Mouse (Mus musculus) MEL (cell line): ENCODE results near the gene Krtcap2. TPM values are rescaled to one million over a fixed set of nuclear protein-coding genes. Genes with fewer than 3 reads are reported as not detected.

ENCODE experiments used
- DNase-seq: peaks from one replicate; pipeline ENCODE4 v3.0.0; 2011; ENCODE audit warnings: low read depth, low spot score
- H3K27ac ChIP-seq: 2 replicates; pipeline ENCODE4 v1.5.1; 2012; ENCODE audit warnings: low read depth, mild to moderate bottlenecking, control low read depth, low read length, moderate library complexity; ENCODE audit not compliant: control insufficient read depth
- H3K27me3 ChIP-seq, 2 experiments: fragments of 150-350 bp in 1 of 2; sonication (generic) in 1 of 2; 2 replicates each; pipeline ENCODE4 v1.6.1; 2012; ENCODE audit warnings: low read length in 2 of 2, mild to moderate bottlenecking in 2 of 2, improper control_type of control experiment in 1 of 2, moderate library complexity in 1 of 2; ENCODE audit not compliant: insufficient read depth in 2 of 2, control insufficient read depth in 1 of 2
- H3K36me3 ChIP-seq, 2 experiments: 2 replicates each; pipeline ENCODE4 v1.6.1; 2012 to 2014; ENCODE audit warnings: low read length in 2 of 2, improper control_type of control experiment in 1 of 2, inconsistent platforms in 1 of 2, mild to moderate bottlenecking in 1 of 2; ENCODE audit not compliant: insufficient read depth in 2 of 2, control insufficient read depth in 1 of 2
- H3K4me1 ChIP-seq, 2 experiments: fragments of 150-350 bp in 1 of 2; sonication (generic) in 1 of 2; 2 replicates each; pipeline ENCODE4 v1.6.1; 2012; ENCODE audit warnings: low read length in 2 of 2, improper control_type of control experiment in 1 of 2, mild to moderate bottlenecking in 1 of 2; ENCODE audit not compliant: insufficient read depth in 2 of 2, control insufficient read depth in 1 of 2
- H3K4me3 ChIP-seq, 2 experiments: fragments of 150-350 bp in 1 of 2; sonication (generic) in 1 of 2; 2 replicates each; pipeline ENCODE4 v1.5.1; 2012; ENCODE audit warnings: low read depth in 2 of 2, low read length in 2 of 2, mild to moderate bottlenecking in 2 of 2, moderate library complexity in 2 of 2, control low read depth in 1 of 2, improper control_type of control experiment in 1 of 2; ENCODE audit not compliant: control insufficient read depth in 1 of 2, insufficient read depth in 1 of 2
- H3K79me2 ChIP-seq: 2 replicates; pipeline ENCODE4 v1.6.1; 2012; ENCODE audit warnings: mild to moderate bottlenecking, low read length, moderate library complexity; ENCODE audit not compliant: control insufficient read depth, poor library complexity, insufficient read depth
- H3K9ac ChIP-seq: 2 replicates; pipeline ENCODE4 v1.6.1; 2012; ENCODE audit warnings: low read depth, mild to moderate bottlenecking, control low read depth, low read length, moderate library complexity; ENCODE audit not compliant: control insufficient read depth, poor library complexity, severe bottlenecking
- H3K9me3 ChIP-seq: fragments of 150-350 bp; sonication (generic); replicated peaks from 2 replicates; pipeline ENCODE4 v1.6.1; 2012; ENCODE audit warnings: mild to moderate bottlenecking, low read length, improper control_type of control experiment, moderate library complexity; ENCODE audit not compliant: insufficient read depth
- BHLHE40 ChIP-seq: IDR thresholded peaks from 2 replicates; pipeline ENCODE4 v1.6.1; 2012; ENCODE audit warnings: low read depth, mild to moderate bottlenecking, inconsistent platforms, low read length, improper control_type of control experiment, borderline replicate concordance
- CTCF ChIP-seq, 3 experiments: IDR thresholded peaks in 2 of 3; conservative IDR thresholded peaks in 1 of 3; 2 replicates each; pipeline ENCODE4 v1.5.1; 2011 to 2012; ENCODE audit warnings: low read length in 3 of 3, low read depth in 2 of 3, mild to moderate bottlenecking in 2 of 3, improper control_type of control experiment in 1 of 3, inconsistent platforms in 1 of 3, mixed read lengths in 1 of 3, moderate library complexity in 1 of 3; ENCODE audit not compliant: control insufficient read depth in 1 of 3, insufficient read depth in 1 of 3, poor library complexity in 1 of 3, severe bottlenecking in 1 of 3
- E2F4 ChIP-seq: IDR thresholded peaks from 2 replicates; pipeline ENCODE4 v1.6.1; 2011; ENCODE audit warnings: low read depth, low read length, improper control_type of control experiment, borderline replicate concordance
- EP300 ChIP-seq, 2 experiments: IDR thresholded peaks; 2 replicates each; pipeline ENCODE4 v1.6.1; 2011; ENCODE audit warnings: improper control_type of control experiment in 2 of 2, low read length in 2 of 2, low read depth in 1 of 2, mild to moderate bottlenecking in 1 of 2
- GABPA ChIP-seq: IDR thresholded peaks from 2 replicates; pipeline ENCODE4 v1.6.1; 2012; ENCODE audit warnings: low read depth, mild to moderate bottlenecking, inconsistent platforms, low read length, improper control_type of control experiment, moderate library complexity
- GATA1 ChIP-seq: IDR thresholded peaks from 2 replicates; pipeline ENCODE4 v1.6.1; 2011; ENCODE audit warnings: low read depth, low read length, improper control_type of control experiment
- HCFC1 ChIP-seq: IDR thresholded peaks from 2 replicates; pipeline ENCODE4 v1.6.1; 2012; ENCODE audit warnings: low read depth, mild to moderate bottlenecking, inconsistent platforms, low read length, improper control_type of control experiment, moderate library complexity
- KAT2A ChIP-seq: conservative IDR thresholded peaks from 2 replicates; pipeline ENCODE4 v1.6.1; 2012; ENCODE audit warnings: low read depth, low read length, improper control_type of control experiment, inconsistent platforms
- MEF2A ChIP-seq: IDR thresholded peaks from 2 replicates; pipeline ENCODE4 v1.6.1; 2014; ENCODE audit warnings: low read depth, mild to moderate bottlenecking, inconsistent platforms, low read length, improper control_type of control experiment; ENCODE audit not compliant: poor library complexity, insufficient replicate concordance, severe bottlenecking; ENCODE audit errors: extremely low read depth
- MYB ChIP-seq: IDR thresholded peaks from 2 replicates; pipeline ENCODE4 v1.6.1; 2011; ENCODE audit warnings: mild to moderate bottlenecking, low read depth, low read length, improper control_type of control experiment
- MYC ChIP-seq: IDR thresholded peaks from 2 replicates; pipeline ENCODE4 v1.6.1; 2011; ENCODE audit warnings: low read depth, mild to moderate bottlenecking, low read length, improper control_type of control experiment, moderate library complexity
- NELFE ChIP-seq: IDR thresholded peaks from 2 replicates; pipeline ENCODE4 v1.6.1; 2011; ENCODE audit warnings: low read depth, low read length, improper control_type of control experiment
- POLR2AphosphoS2 ChIP-seq: IDR thresholded peaks from 2 replicates; pipeline ENCODE4 v1.6.1; 2011; ENCODE audit warnings: low read length, improper control_type of control experiment
- POLR2AphosphoS5 ChIP-seq: IDR thresholded peaks from 2 replicates; pipeline ENCODE4 v1.6.1; 2012; ENCODE audit warnings: low read depth, borderline replicate concordance, mild to moderate bottlenecking, inconsistent platforms, low read length, moderate library complexity, mixed read lengths
- RAD21 ChIP-seq: IDR thresholded peaks from 2 replicates; pipeline ENCODE4 v1.6.1; 2011; ENCODE audit warnings: mild to moderate bottlenecking, low read depth, low read length, improper control_type of control experiment
- RCOR1 ChIP-seq: IDR thresholded peaks from 2 replicates; pipeline ENCODE4 v1.6.1; 2012; ENCODE audit warnings: low read depth, mild to moderate bottlenecking, inconsistent platforms, low read length, improper control_type of control experiment
- SIN3A ChIP-seq: IDR thresholded peaks from 2 replicates; pipeline ENCODE4 v1.6.1; 2012; ENCODE audit warnings: low read length, improper control_type of control experiment, inconsistent platforms
- SMC3 ChIP-seq: IDR thresholded peaks from 2 replicates; pipeline ENCODE4 v1.6.1; 2011; ENCODE audit warnings: low read depth, low read length, improper control_type of control experiment
- TAL1 ChIP-seq: IDR thresholded peaks from 2 replicates; pipeline ENCODE4 v1.6.1; 2012; ENCODE audit warnings: mild to moderate bottlenecking, inconsistent platforms, low read length, moderate library complexity, mixed read lengths
- TCF12 ChIP-seq: IDR thresholded peaks from 2 replicates; pipeline ENCODE4 v1.6.1; 2014; ENCODE audit warnings: low read depth, mild to moderate bottlenecking, inconsistent platforms, low read length, improper control_type of control experiment, moderate library complexity
- UBTF ChIP-seq: IDR thresholded peaks from 2 replicates; pipeline ENCODE4 v1.6.1; 2012; ENCODE audit warnings: low read depth, mild to moderate bottlenecking, inconsistent platforms, low read length, improper control_type of control experiment, moderate library complexity, borderline replicate concordance; ENCODE audit not compliant: insufficient read depth
- ZC3H11A ChIP-seq: IDR thresholded peaks from 2 replicates; pipeline ENCODE4 v1.6.1; 2012; ENCODE audit warnings: low read depth, mild to moderate bottlenecking, inconsistent platforms, low read length, improper control_type of control experiment
- ZMIZ1 ChIP-seq: IDR thresholded peaks from 2 replicates; pipeline ENCODE4 v1.6.1; 2012; ENCODE audit warnings: low read depth, mild to moderate bottlenecking, inconsistent platforms, low read length, improper control_type of control experiment, moderate library complexity
- polyA plus RNA-seq, 2 experiments: library from polyadenylated mRNA; stranded (reverse) in 1 of 2; unstranded in 1 of 2; fragments of >175 nt in 1 of 2; fragments of >200 nt in 1 of 2; gene quantifications; 2 replicates each; pipeline versions ENCODE4 v1.2.1 to v1.2.4; 2012; ENCODE audit warnings: low replicate concordance in 2 of 2, low read depth in 1 of 2; ENCODE audit not compliant: insufficient read length in 2 of 2, insufficient read depth in 1 of 2, missing spikeins in 1 of 2
- total RNA-seq: library from RNA; depleted of rRNA; stranded (reverse); fragments of 300-350 nt; gene quantifications from 2 replicates; pipeline ENCODE4 v1.2.3, GENCODE M21; 2012

The Krtcap2 gene
- total and polyA plus RNA-seq, 3 experiments: 171 to 497 TPM; not detected in 1

- TF ChIP-seq TCF12: peak; percentile 24; the same call in 1 of the 2 replicates
- TF ChIP-seq E2F4: no peak
- TF ChIP-seq POLR2AphosphoS5: no peak
- no peak for TF ChIP-seq SMC3
- TF ChIP-seq UBTF: no peak
- TF ChIP-seq HCFC1: no peak
- no peak for TF ChIP-seq KAT2A
- TF ChIP-seq RCOR1: peak; percentile 88
- TF ChIP-seq ZMIZ1: no peak
- TF ChIP-seq TAL1: peak; percentile 40; the same call in 1 of the 2 replicates
- TF ChIP-seq GABPA: no peak
- no peak for TF ChIP-seq MEF2A
- TF ChIP-seq SIN3A: no peak
- no peak for TF ChIP-seq CTCF (IDR thresholded peaks at IDR 0.05 in 2 of 3, conservative IDR thresholded peaks at IDR 0.05 in 1 of 3; ENCODE audit: control insufficient read depth in 1 of 3, insufficient read depth in 1 of 3, low read depth in 2 of 3, low read length in 3 of 3, poor library complexity in 1 of 3, severe bottlenecking in 1 of 3)
These were observed 9.2 kb downstream of the Krtcap2 start (continued) for GRCm38 (mm10) chr3:89254994-89255393.

- no peak overlapping the region for H3K4me3 ChIP-seq
- H3K9ac ChIP-seq: no peak overlapping the region
- no peaks in the 10 kb centered on the region for H3K9me3 ChIP-seq
- H3K4me1 ChIP-seq: peaks cover 0 to 14% of the 10 kb centered on the region in 2 experiments; a peak in 2 of 4 replicates
- TF ChIP-seq NELFE: no peak
- no peak for TF ChIP-seq RAD21
- TF ChIP-seq GATA1: no peak
- TF ChIP-seq MYB: no peak
- no peak for TF ChIP-seq POLR2AphosphoS2
- no peak for TF ChIP-seq BHLHE40
- TF ChIP-seq MYC: no peak
- TF ChIP-seq ZC3H11A: no peak
- TF ChIP-seq EP300 (IDR thresholded peaks at IDR 0.05; ENCODE audit: low read depth in 1 of 2, low read length in 2 of 2): no peak
- H3K36me3 ChIP-seq: peaks cover 0 to 11% of the 10 kb centered on the region in 2 experiments; a peak in 2 of 4 replicates
- no peaks in the 10 kb centered on the region for H3K79me2 ChIP-seq
- no peak overlapping the region for H3K27ac ChIP-seq
- no peak for DNase-seq
- peaks cover 34 to 37% of the 10 kb centered on the region in 2 experiments for H3K27me3 ChIP-seq
These were observed 10.4 kb downstream of the Krtcap2 start for GRCm38 (mm10) chr3:89256177-89256576.
